In the genomic region with DNA sequence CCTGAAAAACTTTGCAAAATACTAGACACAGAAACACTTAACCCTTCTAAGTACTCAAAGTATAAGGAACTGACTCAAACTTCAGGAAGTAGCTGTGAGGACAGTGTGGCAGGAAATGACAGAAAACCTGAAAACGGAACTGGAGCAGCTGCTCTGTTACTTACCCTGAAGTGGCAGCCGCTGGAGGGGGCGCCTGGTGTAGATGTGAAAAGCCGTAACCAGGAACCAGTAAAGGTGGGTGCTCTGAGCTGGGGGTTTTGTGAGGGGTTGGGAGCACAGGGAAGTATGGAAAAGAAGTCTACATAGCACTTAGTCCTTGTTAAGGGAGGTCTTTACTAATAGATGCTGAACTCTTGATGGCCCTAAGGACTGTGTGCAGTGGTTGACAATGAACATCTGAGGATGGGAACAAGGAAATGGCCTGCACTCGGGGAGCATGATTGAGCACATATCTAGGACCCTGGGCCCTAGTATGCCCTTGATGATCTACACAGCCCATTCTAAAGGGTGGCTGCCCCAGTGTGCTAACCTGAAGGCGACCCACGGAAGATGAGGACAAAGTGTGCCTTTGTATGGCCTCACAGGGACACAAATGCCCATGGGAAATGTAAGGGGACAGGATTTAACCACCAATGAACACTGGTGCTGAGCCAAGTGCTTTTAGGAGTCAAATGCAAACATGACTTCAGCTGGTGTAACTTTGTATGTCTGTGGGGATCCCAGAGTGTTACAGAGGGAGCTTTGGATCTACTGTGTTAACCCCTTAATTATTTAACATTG, we compare ENCODE assay signal across 8 mouse cellular contexts. TPM values are rescaled to one million over a fixed set of nuclear protein-coding genes. Genes with fewer than 3 reads are reported as not detected.
DNase-seq lines count a peak whose midpoint lies in the region; ATAC-seq lines count a peak whose summit lies in the region.

A gene (plus strand): TSS at position 143 of the 780 bp plus-strand sequence.

- H3K4me1 ChIP-seq in heart, embryonic 11.5 days (ENCODE audit: control insufficient read depth, insufficient read depth, low read length), result no peaks in the 10 kb centered on the region
- H3K4me1 ChIP-seq in liver, embryonic 13.5 days (replicated peaks), result peaks cover 12% of the 10 kb centered on the region
- H3K4me1 ChIP-seq in midbrain, embryonic 16.5 days (ENCODE audit: control insufficient read depth, insufficient read depth, low read length), result no peaks in the 10 kb centered on the region

- H3K9me3 ChIP-seq in heart, embryonic 11.5 days (replicated peaks; ENCODE audit: control insufficient read depth, low read length), result no peaks in the 10 kb centered on the region
- no peaks in the 10 kb centered on the region for H3K9me3 ChIP-seq in liver, embryonic 13.5 days (replicated peaks)
- no peaks in the 10 kb centered on the region for H3K9me3 ChIP-seq in midbrain, embryonic 16.5 days (replicated peaks; ENCODE audit: control insufficient read depth, low read length, poor library complexity, severe bottlenecking)

- no peak within 1 kb of the TSS; the same call in 1 of the 2 replicates for H3K4me2 ChIP-seq in heart, embryonic 11.5 days
- peak within 1 kb of the TSS; percentile 44 for H3K4me2 ChIP-seq in liver, embryonic 13.5 days
- no peak within 1 kb of the TSS for H3K4me2 ChIP-seq in midbrain, embryonic 16.5 days (ENCODE audit: low read length)

- H3K36me3 ChIP-seq in heart, embryonic 11.5 days (ENCODE audit: control insufficient read depth, insufficient read depth, low read length), result peaks cover 5% of the 10 kb centered on the region
- peaks cover 26% of the 10 kb centered on the region for H3K36me3 ChIP-seq in liver, embryonic 13.5 days
- peaks cover 17% of the 10 kb centered on the region for H3K36me3 ChIP-seq in midbrain, embryonic 16.5 days (ENCODE audit: control insufficient read depth, insufficient read depth, low read length)

- no peaks in the 10 kb centered on the region for H3K27me3 ChIP-seq in heart, embryonic 11.5 days (ENCODE audit: control insufficient read depth, insufficient read depth, low read length)
- H3K27me3 ChIP-seq in liver, embryonic 13.5 days, result no peaks in the 10 kb centered on the region
- H3K27me3 ChIP-seq in midbrain, embryonic 16.5 days (ENCODE audit: control insufficient read depth, insufficient read depth, low read depth, low read length), result no peaks in the 10 kb centered on the region

- 68% methylated on average over 7 of the region's 7 CpGs for WGBS in heart, embryonic 11.5 days (ENCODE audit: insufficient replicate concordance)
- 22% methylated on average over 7 of the region's 7 CpGs for WGBS in liver, embryonic 13.5 days (ENCODE audit: insufficient replicate concordance)
- WGBS in midbrain, embryonic 16.5 days, result 90% methylated on average over 7 of the region's 7 CpGs

- H3K9ac ChIP-seq in heart, embryonic 11.5 days (ENCODE audit: low read depth, low read length), result no peak within 1 kb of the TSS
- H3K9ac ChIP-seq in liver, embryonic 13.5 days, result peak within 1 kb of the TSS; percentile 4; the same call in 1 of the 2 replicates
- no peak within 1 kb of the TSS for H3K9ac ChIP-seq in midbrain, embryonic 16.5 days (ENCODE audit: low read depth, low read length)

- DNase-seq in CD4-positive helper T cell, adult 2 months (ENCODE audit: low read depth, low spot score), result peak; percentile 82
- peak; percentile 18 for DNase-seq in liver, embryonic 13.5 days
- DNase-seq in spleen, postnatal 10 days (ENCODE audit: low spot score in 2 of 2), result peak; percentile 50 to 75
- DNase-seq in embryo, embryonic 9.5 days (ENCODE audit: extremely low spot score), result no peak
- no peak for DNase-seq in cerebellum, adult 9-10 months

- peak within 1 kb of the TSS; percentile 46; the same call in 1 of the 2 replicates for H3K27ac ChIP-seq in heart, embryonic 11.5 days (ENCODE audit: low read depth, low read length)
- H3K27ac ChIP-seq in liver, embryonic 13.5 days, result peak within 1 kb of the TSS; percentile 58
- H3K27ac ChIP-seq in midbrain, embryonic 16.5 days (ENCODE audit: low read length), result no peak within 1 kb of the TSS

- H3K4me3 ChIP-seq in heart, embryonic 11.5 days (ENCODE audit: low read depth, low read length), result no peak within 1 kb of the TSS
- H3K4me3 ChIP-seq in liver, embryonic 13.5 days (replicated peaks), result peak within 1 kb of the TSS; percentile 28
- H3K4me3 ChIP-seq in midbrain, embryonic 16.5 days (ENCODE audit: low read depth, low read length), result no peak within 1 kb of the TSS

- ATAC-seq in activated CD4-positive, CD25-positive, alpha-beta regulatory T cell, adult 4 months, result peak; percentile 89
- ATAC-seq in heart, embryonic 11.5 days (replicated peaks; ENCODE audit: insufficient number of reproducible peaks, low FRiP score, low TSS enrichment), result no peak
- peak; percentile 62 for ATAC-seq in liver, embryonic 13.5 days (ENCODE audit: low read depth)
- no peak for ATAC-seq in midbrain, embryonic 16.5 days

RNA-seq across cellular contexts. Expression of the gene that starts here (rescaled TPM):
- polyA plus RNA-seq in activated CD4-positive, CD25-positive, alpha-beta regulatory T cell, adult 4 months (2017; shearing (Covaris generic)), result 100 to 1,000 TPM; 134 to 224 TPM
- 1.0 and 1.5 TPM in 2 replicates for polyA plus RNA-seq in heart, embryonic 11.5 days (2014; fragmentation: Nextera tagmentation; extraction: Ambion mirVana)
- 12.3 and 12.6 TPM in 2 replicates for polyA plus RNA-seq in liver, embryonic 13.5 days (2015; fragmentation: Nextera tagmentation; extraction: Ambion mirVana)
- polyA plus RNA-seq in midbrain, embryonic 16.5 days (2015; fragmentation: Nextera tagmentation; extraction: Ambion mirVana), result 1.8 and 2.5 TPM in 2 replicates

Comparison
In these comparisons a context has a peak if more than half of its experiments do, and no peak if none do; other contexts are left out.
1. DNase-seq: peak in CD4-positive helper T cell, adult 2 months (single experiment), liver, embryonic 13.5 days (single experiment) and spleen, postnatal 10 days (2 of 2); none in embryo, embryonic 9.5 days (single experiment) and cerebellum, adult 9-10 months (single experiment).
2. ATAC-seq: peak in activated CD4-positive, CD25-positive, alpha-beta regulatory T cell, adult 4 months (single experiment) and liver, embryonic 13.5 days (single experiment); none in heart, embryonic 11.5 days (single experiment) and midbrain, embryonic 16.5 days (single experiment).